In genomic region chr10:75661876-75662275, GRCm38 (mm10) we compare ENCODE assay signal across 18 mouse cellular contexts. TPM values are rescaled to one million over a fixed set of nuclear protein-coding genes. Genes with fewer than 3 reads are reported as not detected.
A peak's percentile ranks its signal among the peaks of the same experiment; 100 is the strongest.
DNase-seq lines count a peak whose midpoint lies in the region; ATAC-seq and TF ChIP-seq lines count a peak whose summit lies in the region.
"Had no signal": no experiment of that assay in that cellular context is flagged by ENCODE, and none has a peak within 500 bp of the region (broad histone marks: within the 10 kb centered on the region; RNA-seq: fewer than 3 reads in every experiment).

No protein-coding gene starts in this region.

- no peak overlapping the region for H3K4me3 ChIP-seq in hindbrain, embryonic 13.5 days
- H3K4me3 ChIP-seq in hindbrain, embryonic 11.5 days (ENCODE audit: low read depth, low read length) = no peak overlapping the region
- H3K4me3 ChIP-seq in layer of hippocampus, adult 2 months = no peak overlapping the region
- H3K4me3 ChIP-seq in forebrain, postnatal 0 days (ENCODE audit: low read depth, low read length) = no peak overlapping the region
- H3K4me3 ChIP-seq: embryonic facial prominence, embryonic 10.5 days; gastrocnemius, adult 2 months; heart, embryonic 13.5 days; kidney, embryonic 15.5 days had no signal

- peak overlapping the region; percentile 45; the same call in 1 of the 2 replicates for H3K27ac ChIP-seq in hindbrain, embryonic 13.5 days
- H3K27ac ChIP-seq in hindbrain, embryonic 11.5 days (ENCODE audit: low read depth, low read length) = no peak overlapping the region
- peak overlapping the region; percentile 39; the same call in 1 of the 2 replicates for H3K27ac ChIP-seq in layer of hippocampus, adult 2 months
- H3K27ac ChIP-seq in forebrain, postnatal 0 days (ENCODE audit: low read depth, low read length) = 0 out of 2 replicates have a peak overlapping the region, but pooled peaks have one; percentile 16
- H3K27ac ChIP-seq: embryonic facial prominence, embryonic 10.5 days; gastrocnemius, adult 2 months; heart, embryonic 13.5 days; kidney, embryonic 15.5 days had no signal

- DNase-seq in cerebellum, adult 9-11 months = peak; percentile 58
- DNase-seq in cerebellum, postnatal 36 days = no peak
- DNase-seq in hindbrain, embryonic 11.5 days (ENCODE audit: low spot score) = no peak
- DNase-seq in layer of hippocampus, adult 2 months (ENCODE audit: low spot score in 2 of 2) = no peak
- DNase-seq in layer of hippocampus, adult 9-10 months (ENCODE audit: low spot score) = no peak
- DNase-seq in forebrain, postnatal 0 days = no peak
- DNase-seq: adrenal gland, postnatal 14 days; gastrocnemius, adult 2 months; gastrocnemius, postnatal 25 days; heart, postnatal 36 days had no signal

- no peak for ATAC-seq in hindbrain, embryonic 13.5 days (ENCODE audit: low FRiP score)
- no peak for ATAC-seq in hindbrain, embryonic 11.5 days (ENCODE audit: low FRiP score)
- ATAC-seq in forebrain, postnatal 0 days = no peak
- ATAC-seq: activated CD4-positive, CD25-positive, alpha-beta regulatory T cell, adult 4 months; intestine, embryonic 16.5 days; Patski had no signal

- H3K27me3 ChIP-seq in hindbrain, embryonic 13.5 days = no peaks in the 10 kb centered on the region
- no peaks in the 10 kb centered on the region for H3K27me3 ChIP-seq in hindbrain, embryonic 11.5 days (ENCODE audit: control insufficient read depth, insufficient read depth, low read length)
- H3K27me3 ChIP-seq in forebrain, postnatal 0 days (ENCODE audit: insufficient read depth, low read length) = no peaks in the 10 kb centered on the region
- H3K27me3 ChIP-seq: CH12.LX; heart, embryonic 13.5 days; kidney, embryonic 15.5 days; Patski had no signal

- no peak for TF ChIP-seq CTCF in layer of hippocampus, adult 2 months (conservative IDR thresholded peaks at IDR 0.05)
- no peak for TF ChIP-seq CTCF in forebrain, postnatal 0 days (IDR thresholded peaks at IDR 0.05; ENCODE audit: low read depth)

- H3K4me1 ChIP-seq in hindbrain, embryonic 13.5 days (replicated peaks) = peaks cover 35% of the 10 kb centered on the region
- no peaks in the 10 kb centered on the region; the same call in 1 of the 2 replicates for H3K4me1 ChIP-seq in hindbrain, embryonic 11.5 days (replicated peaks; ENCODE audit: control insufficient read depth, insufficient read depth, low read length)
- peaks cover 13% of the 10 kb centered on the region for H3K4me1 ChIP-seq in forebrain, postnatal 0 days (ENCODE audit: insufficient read depth)

- 72% methylated on average over 3 of the region's 3 CpGs for WGBS in hindbrain, embryonic 13.5 days
- WGBS in hindbrain, embryonic 11.5 days = 92% methylated on average over 3 of the region's 3 CpGs
- 61% methylated on average over 3 of the region's 3 CpGs for WGBS in forebrain, postnatal 0 days

- peak overlapping the region; percentile 24; the same call in 1 of the 2 replicates for H3K9ac ChIP-seq in hindbrain, embryonic 13.5 days
- H3K9ac ChIP-seq in hindbrain, embryonic 11.5 days (ENCODE audit: low read depth, low read length) = no peak overlapping the region
- no peak overlapping the region for H3K9ac ChIP-seq in forebrain, postnatal 0 days
- H3K9ac ChIP-seq: heart, embryonic 13.5 days; kidney, embryonic 15.5 days had no signal

- no peak overlapping the region for H3K4me2 ChIP-seq in hindbrain, embryonic 13.5 days
- H3K4me2 ChIP-seq in hindbrain, embryonic 11.5 days (replicated peaks; ENCODE audit: low read depth, low read length) = no peak overlapping the region
- no peak overlapping the region for H3K4me2 ChIP-seq in forebrain, postnatal 0 days (ENCODE audit: low read depth)
- H3K4me2 ChIP-seq: heart, embryonic 13.5 days; kidney, embryonic 15.5 days had no signal

- H3K36me3 ChIP-seq in hindbrain, embryonic 13.5 days = peaks cover 65% of the 10 kb centered on the region
- H3K36me3 ChIP-seq in hindbrain, embryonic 11.5 days (ENCODE audit: control insufficient read depth, insufficient read depth, low read length) = peaks cover 6% of the 10 kb centered on the region; the same call in 1 of the 2 replicates
- peaks cover 26% of the 10 kb centered on the region for H3K36me3 ChIP-seq in forebrain, postnatal 0 days (ENCODE audit: insufficient read depth)

- H3K9me3 ChIP-seq in hindbrain, embryonic 13.5 days = no peaks in the 10 kb centered on the region
- no peaks in the 10 kb centered on the region for H3K9me3 ChIP-seq in hindbrain, embryonic 11.5 days (ENCODE audit: control insufficient read depth, low read length)
- no peaks in the 10 kb centered on the region for H3K9me3 ChIP-seq in forebrain, postnatal 0 days (ENCODE audit: low read length)
- H3K9me3 ChIP-seq: embryonic facial prominence, embryonic 10.5 days; heart, embryonic 13.5 days; kidney, embryonic 15.5 days had no signal

RNA-seq across cellular contexts. Expression of gene Susd2, which starts 18.1 kb away (rescaled TPM):
- 3.8 and 4.0 TPM in 2 replicates for polyA plus RNA-seq in hindbrain, embryonic 13.5 days (2015; fragmentation: Nextera tagmentation; extraction: Ambion mirVana)
- 2.1 and 2.7 TPM in 2 replicates for polyA plus RNA-seq in hindbrain, embryonic 11.5 days (2014; fragmentation: Nextera tagmentation; extraction: Ambion mirVana)
- total RNA-seq in layer of hippocampus, adult 2 months (2021) = 1 to 10 TPM; 2.1 TPM
- 2.2 and 2.6 TPM in 2 replicates for total RNA-seq in forebrain, postnatal 0 days (2014; rRNA removed)
- polyA plus RNA-seq in forebrain, postnatal 0 days (2015; fragmentation: Nextera tagmentation; extraction: Ambion mirVana) = 2.2 TPM in 2 replicates
